Comparison of ENCODE assay signal across 30 mouse cellular contexts in the genomic region with DNA sequence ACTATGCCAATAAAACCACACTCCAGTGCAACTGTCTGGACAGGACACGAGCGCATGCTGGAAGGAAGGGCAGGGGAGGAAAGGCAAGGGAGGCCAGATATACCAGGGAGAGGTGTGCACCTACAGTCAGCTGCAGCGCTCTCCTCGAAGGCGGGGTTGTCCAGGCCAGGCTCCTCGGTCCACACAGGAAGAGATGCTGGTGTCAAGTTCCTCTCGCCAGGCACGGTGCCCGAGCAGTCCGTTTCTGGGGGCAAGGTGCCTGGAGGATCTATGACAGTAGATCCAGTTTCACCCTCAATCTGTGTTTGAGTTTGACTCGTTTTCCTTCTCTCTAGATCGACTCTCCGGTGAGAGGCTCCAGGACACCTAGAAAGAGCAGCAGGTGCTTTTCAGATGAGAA. TPM values are rescaled to one million over a fixed set of nuclear protein-coding genes. Genes with fewer than 3 reads are reported as not detected.
DNase-seq lines count a peak whose midpoint lies in the region; ATAC-seq lines count a peak whose summit lies in the region.
"Had no signal": no experiment of that assay in that cellular context is flagged by ENCODE, and none has a peak within 500 bp of the region (broad histone marks: within the 10 kb centered on the region; RNA-seq: fewer than 3 reads in every experiment).

No protein-coding gene starts in this region.

- H3K4me2 ChIP-seq in embryonic facial prominence, embryonic 14.5 days (ENCODE audit: low read depth, low read length) = no peak overlapping the region
- H3K4me2 ChIP-seq: embryonic facial prominence, embryonic 15.5 days; heart, embryonic 12.5 days; heart, embryonic 15.5 days; hindbrain, embryonic 14.5 days had no signal

- no peaks in the 10 kb centered on the region for H3K9me3 ChIP-seq in embryonic facial prominence, embryonic 14.5 days (ENCODE audit: control insufficient read depth, low read length)
- no peaks in the 10 kb centered on the region for H3K9me3 ChIP-seq in embryonic facial prominence, embryonic 10.5 days
- H3K9me3 ChIP-seq: embryonic facial prominence, embryonic 15.5 days; G1E; heart, embryonic 12.5 days; heart, embryonic 15.5 days had no signal

- no peak for DNase-seq in embryonic facial prominence, embryonic 14.5 days (ENCODE audit: low spot score)
- no peak for DNase-seq in embryonic facial prominence, embryonic 10.5 days (ENCODE audit: low spot score)
- DNase-seq in gastrocnemius, postnatal 10 days = peak; percentile 57
- DNase-seq in skeletal muscle tissue, adult 2 months (ENCODE audit: low read depth, low spot score) = peak; percentile 22
- no peak for DNase-seq in embryo, embryonic 10 days (ENCODE audit: low spot score)
- no peak for DNase-seq in left cerebral cortex, postnatal 14 days (ENCODE audit: low spot score in 2 of 2)
- DNase-seq: adrenal gland, postnatal 10 days; adrenal gland, postnatal 36 days; B cell, adult 2 months; cerebellum, adult 11 months; cerebellum, adult 2 months; cerebellum, postnatal 14 days; embryo, embryonic 11 days; forebrain, postnatal 0 days; heart, adult 11 months; heart, postnatal 10 days; heart, postnatal 36 days; kidney, adult 18-20 months had no signal

- H3K4me1 ChIP-seq in embryonic facial prominence, embryonic 14.5 days (ENCODE audit: control insufficient read depth, insufficient read depth, low read length) = peaks cover 12% of the 10 kb centered on the region
- H3K4me1 ChIP-seq in embryonic facial prominence, embryonic 10.5 days = peaks cover 19% of the 10 kb centered on the region
- peaks cover 38% of the 10 kb centered on the region for H3K4me1 ChIP-seq in brown adipose tissue, adult 24 weeks (ENCODE audit: control insufficient read depth, insufficient read depth, insufficient read length, low read length)

- H3K4me3 ChIP-seq in embryonic facial prominence, embryonic 14.5 days (ENCODE audit: low read depth, low read length) = no peak overlapping the region
- no peak overlapping the region for H3K4me3 ChIP-seq in embryonic facial prominence, embryonic 10.5 days
- no peak overlapping the region for H3K4me3 ChIP-seq in brown adipose tissue, adult 24 weeks (ENCODE audit: insufficient read depth, low read depth, low read length)
- H3K4me3 ChIP-seq: embryonic facial prominence, embryonic 15.5 days; heart, embryonic 12.5 days; heart, embryonic 15.5 days had no signal

- peak; percentile 50; the same call in 1 of the 2 replicates for ATAC-seq in embryonic facial prominence, embryonic 14.5 days (ENCODE audit: low read depth)
- ATAC-seq: forebrain, embryonic 14.5 days; forebrain, postnatal 0 days; hindbrain, postnatal 0 days; inflammation-experienced regulatory T-cells, adult 6 months; intestine, embryonic 16.5 days; Patski had no signal

- peaks cover 30% of the 10 kb centered on the region for H3K36me3 ChIP-seq in embryonic facial prominence, embryonic 14.5 days (ENCODE audit: control insufficient read depth, insufficient read depth, low read length)
- peaks cover 30% of the 10 kb centered on the region for H3K36me3 ChIP-seq in embryonic facial prominence, embryonic 10.5 days (replicated peaks)

- no peak overlapping the region for H3K9ac ChIP-seq in embryonic facial prominence, embryonic 14.5 days (ENCODE audit: low read depth, low read length)
- H3K9ac ChIP-seq: embryonic facial prominence, embryonic 15.5 days; forebrain, postnatal 0 days; heart, embryonic 12.5 days; heart, embryonic 15.5 days; hindbrain, embryonic 14.5 days had no signal

- H3K27me3 ChIP-seq in embryonic facial prominence, embryonic 14.5 days (replicated peaks; ENCODE audit: control insufficient read depth, insufficient read depth, low read length) = no peaks in the 10 kb centered on the region
- no peaks in the 10 kb centered on the region for H3K27me3 ChIP-seq in embryonic facial prominence, embryonic 10.5 days (replicated peaks; ENCODE audit: low read depth, poor library complexity, severe bottlenecking)
- H3K27me3 ChIP-seq: CH12.LX; embryonic facial prominence, embryonic 15.5 days; heart, embryonic 12.5 days; heart, embryonic 15.5 days; Patski had no signal

- 76% methylated on average over 13 of the region's 13 CpGs for WGBS in embryonic facial prominence, embryonic 14.5 days
- WGBS in embryonic facial prominence, embryonic 10.5 days = 86% methylated on average over 13 of the region's 13 CpGs

- intact Hi-C loops in left cerebral cortex, postnatal 14 days (cut with DNase I) = no loop called here

- H3K27ac ChIP-seq in embryonic facial prominence, embryonic 14.5 days (replicated peaks; ENCODE audit: low read depth, low read length) = no peak overlapping the region
- H3K27ac ChIP-seq in embryonic facial prominence, embryonic 10.5 days (replicated peaks) = no peak overlapping the region
- H3K27ac ChIP-seq in brown adipose tissue, adult 24 weeks (replicated peaks; ENCODE audit: low read depth, low read length) = peak overlapping the region; percentile 12; the same call in 1 of the 2 replicates
- H3K27ac ChIP-seq: embryonic facial prominence, embryonic 15.5 days; heart, embryonic 15.5 days; hindbrain, embryonic 14.5 days; hindbrain, postnatal 0 days had no signal

RNA-seq across cellular contexts. Expression of a gene that starts 43.2 kb away (rescaled TPM):
- 13.7 and 13.9 TPM in 2 replicates for polyA plus RNA-seq in embryonic facial prominence, embryonic 14.5 days (2014; fragmentation: Nextera tagmentation; extraction: Ambion mirVana)
- polyA plus RNA-seq in embryonic facial prominence, embryonic 10.5 days (2016; fragmentation: Nextera tagmentation; extraction: Ambion mirVana) = 10.4 and 11.6 TPM in 2 replicates
- 6.6 and 7.0 TPM in 2 replicates for polyA plus RNA-seq in brown adipose tissue, adult 24 weeks (2012; ENCODE audit: insufficient read depth, insufficient read length, missing spikeins)
- total RNA-seq in gastrocnemius, postnatal 10 days (2021) = 1 to 10 TPM; 6.7 to 7.4 TPM
- 1 to 10 TPM; 5.3 to 7.6 TPM for total RNA-seq in left cerebral cortex, postnatal 14 days (2021)

RNA-seq across cellular contexts. Expression of a gene that starts 43.7 kb away (rescaled TPM):
- polyA plus RNA-seq in embryonic facial prominence, embryonic 14.5 days (2014; fragmentation: Nextera tagmentation; extraction: Ambion mirVana) = 138 and 147 TPM in 2 replicates
- polyA plus RNA-seq in embryonic facial prominence, embryonic 10.5 days (2016; fragmentation: Nextera tagmentation; extraction: Ambion mirVana) = 135 and 141 TPM in 2 replicates
- polyA plus RNA-seq in brown adipose tissue, adult 24 weeks (2012; ENCODE audit: insufficient read depth, insufficient read length, missing spikeins) = 203 and 223 TPM in 2 replicates
- 100 to 1,000 TPM; 103 to 116 TPM for total RNA-seq in gastrocnemius, postnatal 10 days (2021)
- total RNA-seq in left cerebral cortex, postnatal 14 days (2021) = 10 to 100 TPM; 72.9 to 79.5 TPM

Comparison
In these comparisons a context has a peak if more than half of its experiments do, and no peak if none do; other contexts are left out.
1. DNase-seq: peak in gastrocnemius, postnatal 10 days (single experiment) and skeletal muscle tissue, adult 2 months (single experiment); none in embryonic facial prominence, embryonic 14.5 days (single experiment), embryonic facial prominence, embryonic 10.5 days (single experiment), embryo, embryonic 10 days (single experiment) and left cerebral cortex, postnatal 14 days (0 of 2).